Mouse (Mus musculus): Measurements from ENCODE around the gene Gad2. TPM values are rescaled to one million over a fixed set of nuclear protein-coding genes. Genes with fewer than 3 reads are reported as not detected.
A peak's percentile ranks its signal among the peaks of the same experiment; 100 is the strongest.

Gad2 gene
- polyA plus RNA-seq, 1 experiment from 2014 or later, result 0.53 TPM

DNA sequence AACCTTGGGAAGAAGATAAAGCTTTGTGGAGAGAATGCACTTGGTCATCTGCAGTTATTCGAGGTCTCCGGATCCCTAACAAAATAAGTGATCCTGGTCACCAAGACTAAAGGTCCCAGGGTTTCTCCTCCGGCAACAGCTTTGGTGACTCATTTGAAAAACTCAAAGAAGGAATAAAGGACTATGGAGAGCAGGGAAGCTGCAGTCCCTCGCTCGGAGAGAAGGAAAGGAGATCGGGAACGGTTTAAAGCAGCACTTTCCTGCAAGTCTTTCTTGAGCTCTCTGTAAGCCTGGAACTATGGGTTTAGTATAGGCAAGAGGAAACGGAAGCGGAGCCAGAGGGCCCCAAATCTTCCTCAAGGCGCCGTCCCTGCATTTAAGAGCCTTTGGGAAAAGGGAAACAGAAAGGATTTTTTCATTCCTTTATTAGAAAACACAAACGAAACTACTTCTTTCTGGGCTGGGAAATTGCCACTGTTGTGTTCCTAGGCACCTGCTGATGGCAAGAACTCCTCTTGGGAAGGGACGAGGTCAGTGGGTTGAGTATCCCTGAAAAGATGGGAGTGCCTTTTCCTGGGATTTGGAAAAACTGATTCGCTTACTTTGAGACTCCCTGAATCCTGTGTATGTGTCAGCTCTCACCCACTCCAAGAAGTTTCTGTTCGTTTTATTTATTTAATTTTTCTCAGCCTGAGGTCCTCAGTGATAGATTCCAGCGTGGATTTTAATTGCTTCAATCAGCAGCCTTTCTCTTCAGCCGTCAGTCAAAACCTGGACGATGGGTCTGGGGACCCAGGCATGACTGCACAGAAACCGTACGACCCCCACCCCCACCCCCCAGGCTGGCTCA is 802 bp upstream of the Gad2 start:
- H3K36me3 ChIP-seq, result no peaks in the 10 kb centered on the region
- ATAC-seq (replicated peaks; ENCODE audit: insufficient number of reproducible peaks, insufficient read depth, low FRiP score, low read depth), result no peak
- H3K27me3 ChIP-seq, result peaks cover 91% of the 10 kb centered on the region
- peak overlapping the region; percentile 79; the same call in 1 of the 2 replicates for H3K4me2 ChIP-seq
- peaks cover 31% of the 10 kb centered on the region for H3K4me1 ChIP-seq (replicated peaks)
- peak overlapping the region; percentile 47 for H3K4me3 ChIP-seq
- no peak overlapping the region for H3K9ac ChIP-seq
- H3K27ac ChIP-seq, result no peak overlapping the region
- WGBS, result 3% methylated on average over 20 of the region's 20 CpGs
- no peaks in the 10 kb centered on the region for H3K9me3 ChIP-seq (replicated peaks)

GRCm38 (mm10) chr2:22623111-22624070 is 1.4 kb downstream of the Gad2 start:
- H3K9me3 ChIP-seq (replicated peaks), result no peaks in the 10 kb centered on the region
- H3K27ac ChIP-seq, result no peak overlapping the region
- peak overlapping the region; percentile 47 for H3K4me3 ChIP-seq
- H3K27me3 ChIP-seq, result peaks cover 95% of the 10 kb centered on the region
- no peak overlapping the region for H3K9ac ChIP-seq
- WGBS, result under 1% methylated on average over 60 of the region's 60 CpGs
- H3K4me1 ChIP-seq (replicated peaks), result peaks cover 31% of the 10 kb centered on the region
- ATAC-seq (replicated peaks; ENCODE audit: insufficient number of reproducible peaks, insufficient read depth, low FRiP score, low read depth), result no peak
- H3K4me2 ChIP-seq, result peak overlapping the region; percentile 79
- H3K36me3 ChIP-seq, result no peaks in the 10 kb centered on the region

DNA sequence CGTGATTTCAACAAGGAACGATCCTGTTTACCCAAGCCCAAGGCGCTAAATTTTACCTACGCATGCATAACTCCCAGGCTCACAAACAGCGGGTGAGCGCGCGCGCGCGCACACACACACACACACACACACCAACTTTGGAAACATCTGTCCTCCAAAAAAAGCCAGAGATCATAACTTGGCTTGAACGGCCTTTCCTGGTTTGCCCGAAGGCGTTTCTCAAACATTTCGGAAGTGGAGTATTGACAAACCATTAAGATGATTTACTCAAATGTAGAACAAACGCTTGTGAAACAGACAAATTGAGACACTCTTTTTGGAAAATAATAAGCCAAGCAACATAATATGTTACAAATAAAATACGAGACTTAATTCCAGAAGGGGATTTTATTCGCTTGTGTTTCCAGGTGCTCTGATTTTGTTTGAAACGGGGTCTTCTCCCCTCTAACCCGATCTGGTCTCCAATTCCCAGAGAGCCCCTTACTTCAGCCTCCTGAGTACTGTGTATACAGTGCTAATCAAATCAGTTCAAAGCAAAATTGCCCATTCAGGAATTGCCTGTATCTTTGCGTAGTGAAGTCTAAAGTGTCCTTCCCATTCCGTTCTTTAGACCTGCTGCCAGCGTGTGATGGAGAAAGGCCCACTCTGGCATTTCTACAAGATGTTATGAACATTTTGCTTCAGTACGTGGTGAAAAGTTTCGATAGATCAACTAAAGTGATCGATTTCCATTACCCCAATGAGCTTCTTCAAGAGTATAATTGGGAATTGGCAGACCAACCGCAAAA is 2.4 kb downstream of the Gad2 start:
- H3K27me3 ChIP-seq, result peaks cover 87% of the 10 kb centered on the region
- ATAC-seq (replicated peaks; ENCODE audit: insufficient number of reproducible peaks, insufficient read depth, low FRiP score, low read depth), result no peak
- no peaks in the 10 kb centered on the region for H3K9me3 ChIP-seq (replicated peaks)
- no peak overlapping the region for H3K4me3 ChIP-seq
- no peaks in the 10 kb centered on the region for H3K36me3 ChIP-seq
- H3K4me1 ChIP-seq (replicated peaks), result peaks cover 31% of the 10 kb centered on the region
- no peak overlapping the region for H3K9ac ChIP-seq
- H3K4me2 ChIP-seq, result no peak overlapping the region
- no peak overlapping the region for H3K27ac ChIP-seq
- WGBS, result 6% methylated on average over 27 of the region's 27 CpGs

DNA sequence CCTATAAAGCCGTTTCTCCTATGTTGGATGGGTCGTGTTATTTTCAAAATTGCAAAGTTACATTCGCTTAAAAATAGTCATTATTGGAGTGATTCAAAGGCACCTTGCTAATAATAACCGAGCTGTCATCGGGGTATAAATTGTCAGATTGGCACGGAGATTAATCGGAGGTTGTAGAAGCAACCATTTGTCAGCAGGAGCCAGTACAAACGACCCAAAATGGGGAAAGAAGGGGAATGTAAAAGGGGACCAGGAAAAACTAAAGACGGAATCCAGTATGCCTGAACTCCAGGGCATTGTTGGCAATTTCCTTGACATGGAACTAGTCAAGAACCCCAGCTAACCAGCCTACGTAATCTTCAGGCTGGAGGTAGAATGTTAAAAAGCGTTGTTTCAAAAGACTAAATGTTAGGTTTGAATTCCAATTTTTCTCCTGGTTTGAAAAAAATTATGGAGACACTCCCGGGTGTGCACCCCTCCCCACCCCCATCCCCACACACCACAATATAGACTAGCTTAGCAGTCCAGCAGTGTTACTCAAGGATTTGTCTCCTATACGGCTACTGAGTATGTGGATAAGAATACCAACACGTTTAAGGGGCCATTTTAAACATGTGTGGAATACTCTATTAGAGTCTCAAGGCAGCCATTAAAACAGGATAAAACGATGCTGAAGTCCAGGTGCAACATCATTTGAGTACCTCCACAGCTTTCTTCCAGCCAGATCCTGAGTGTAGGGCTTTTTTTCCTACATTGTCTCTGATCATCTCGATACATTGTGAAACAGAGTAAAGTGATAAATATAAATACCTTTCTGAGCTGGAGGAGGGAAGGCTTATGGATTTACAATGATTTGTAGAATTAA is 3.3 kb downstream of the Gad2 start:
- H3K4me1 ChIP-seq (replicated peaks), result peaks cover 31% of the 10 kb centered on the region
- ATAC-seq (replicated peaks; ENCODE audit: insufficient number of reproducible peaks, insufficient read depth, low FRiP score, low read depth), result no peak
- WGBS, result 16% methylated on average over 16 of the region's 16 CpGs
- no peaks in the 10 kb centered on the region for H3K36me3 ChIP-seq
- no peak overlapping the region for H3K9ac ChIP-seq
- H3K27me3 ChIP-seq, result peaks cover 77% of the 10 kb centered on the region
- no peaks in the 10 kb centered on the region for H3K9me3 ChIP-seq (replicated peaks)
- H3K4me3 ChIP-seq, result no peak overlapping the region
- H3K27ac ChIP-seq, result no peak overlapping the region
- no peak overlapping the region for H3K4me2 ChIP-seq

- no peaks in the 10 kb centered on the region for H3K36me3 ChIP-seq
- peaks cover 20% of the 10 kb centered on the region for H3K4me1 ChIP-seq (replicated peaks)
- no peaks in the 10 kb centered on the region for H3K9me3 ChIP-seq (replicated peaks)
- no peak overlapping the region for H3K4me3 ChIP-seq
- H3K4me2 ChIP-seq, result no peak overlapping the region
- 27% methylated on average over 3 of the region's 3 CpGs for WGBS
- no peak for ATAC-seq (replicated peaks; ENCODE audit: insufficient number of reproducible peaks, insufficient read depth, low FRiP score, low read depth)
- H3K27ac ChIP-seq, result no peak overlapping the region
- no peak overlapping the region for H3K9ac ChIP-seq
- peaks cover 59% of the 10 kb centered on the region for H3K27me3 ChIP-seq
Measured at GRCm38 (mm10) chr2:22627147-22627666, 5.2 kb downstream of the Gad2 start.

GRCm38 (mm10) chr2:22627819-22628432 is 5.9 kb downstream of the Gad2 start:
- H3K4me1 ChIP-seq (replicated peaks), result peaks cover 13% of the 10 kb centered on the region
- no peak overlapping the region for H3K4me3 ChIP-seq
- no peak overlapping the region for H3K27ac ChIP-seq
- H3K4me2 ChIP-seq, result no peak overlapping the region
- H3K27me3 ChIP-seq, result peaks cover 52% of the 10 kb centered on the region
- no peaks in the 10 kb centered on the region for H3K36me3 ChIP-seq
- H3K9me3 ChIP-seq (replicated peaks), result no peaks in the 10 kb centered on the region
- 22% methylated on average over 5 of the region's 5 CpGs for WGBS
- H3K9ac ChIP-seq, result no peak overlapping the region
- no peak for ATAC-seq (replicated peaks; ENCODE audit: insufficient number of reproducible peaks, insufficient read depth, low FRiP score, low read depth)

DNA sequence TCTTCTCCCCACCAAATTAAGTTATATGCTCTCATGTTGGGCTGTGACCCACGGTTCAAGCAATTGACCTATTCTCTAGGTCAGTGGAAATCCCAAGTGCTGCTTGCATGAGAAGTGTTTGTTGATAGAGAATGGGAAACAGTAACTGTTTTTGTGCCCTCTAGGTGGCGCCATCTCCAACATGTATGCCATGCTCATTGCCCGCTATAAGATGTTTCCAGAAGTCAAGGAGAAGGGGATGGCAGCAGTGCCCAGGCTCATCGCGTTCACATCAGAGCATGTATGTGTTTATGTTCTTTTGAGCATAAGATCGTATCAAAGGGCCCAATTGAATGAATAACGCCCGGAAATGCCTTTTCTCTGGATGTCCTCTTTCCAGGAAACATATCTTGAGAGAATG is 12.8 kb downstream of the Gad2 start:
- H3K4me3 ChIP-seq, result no peak overlapping the region
- ATAC-seq (replicated peaks; ENCODE audit: insufficient number of reproducible peaks, insufficient read depth, low FRiP score, low read depth), result no peak

GRCm38 (mm10) chr2:22646134-22646533 is 24.1 kb downstream of the Gad2 start:
- no peaks in the 10 kb centered on the region for H3K27me3 ChIP-seq
- no peak for ATAC-seq (replicated peaks; ENCODE audit: insufficient number of reproducible peaks, insufficient read depth, low FRiP score, low read depth)
- no peak overlapping the region for H3K27ac ChIP-seq
- H3K4me2 ChIP-seq, result no peak overlapping the region
- H3K4me3 ChIP-seq, result no peak overlapping the region
- H3K9ac ChIP-seq, result no peak overlapping the region
- no peaks in the 10 kb centered on the region for H3K9me3 ChIP-seq (replicated peaks)
- H3K36me3 ChIP-seq, result no peaks in the 10 kb centered on the region
- WGBS, result 60% methylated on average over 1 of the region's 1 CpGs
- no peaks in the 10 kb centered on the region for H3K4me1 ChIP-seq (replicated peaks)

More for the DNA sequence above, 12.8 kb downstream of the Gad2 start:
- Histone ChIP-seq H3K4me2 (no peak overlapping the region), H3K9ac (no peak overlapping the region), H3K27ac (no peak overlapping the region), H3K9me3 (replicated peaks) (no peaks in the 10 kb centered on the region), H3K27me3 (no peaks in the 10 kb centered on the region), H3K4me1 (replicated peaks) (no peaks in the 10 kb centered on the region), H3K36me3 (no peaks in the 10 kb centered on the region)
- 38% methylated on average over 8 of the region's 8 CpGs for WGBS

DNA sequence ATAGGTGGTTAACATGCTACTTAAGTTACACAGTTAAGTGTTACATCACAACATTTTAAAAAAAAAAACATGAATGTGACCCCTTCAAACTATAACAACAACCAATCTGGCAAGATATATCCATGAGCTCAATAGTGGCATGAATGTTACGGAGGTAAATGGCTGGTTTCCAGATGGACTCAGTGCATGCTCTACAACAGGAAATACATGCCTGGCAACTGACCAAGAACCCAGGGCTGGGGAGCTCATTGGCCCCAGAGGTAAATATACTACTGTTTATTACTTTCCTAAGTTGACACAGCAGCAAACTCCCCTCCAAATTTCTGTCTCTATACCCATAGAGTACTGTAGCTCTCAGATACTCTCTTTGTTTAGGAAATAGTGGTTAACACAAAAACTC is 26.4 kb downstream of the Gad2 start:
- no peaks in the 10 kb centered on the region; the same call in 1 of the 2 replicates for H3K27me3 ChIP-seq
- no peak overlapping the region for H3K4me3 ChIP-seq
- H3K9me3 ChIP-seq (replicated peaks), result no peaks in the 10 kb centered on the region
- H3K4me1 ChIP-seq (replicated peaks), result no peaks in the 10 kb centered on the region
- no peak overlapping the region for H3K4me2 ChIP-seq
- no peak overlapping the region for H3K27ac ChIP-seq
- no peaks in the 10 kb centered on the region for H3K36me3 ChIP-seq
- no peak for ATAC-seq (replicated peaks; ENCODE audit: insufficient number of reproducible peaks, insufficient read depth, low FRiP score, low read depth)
- 52% methylated on average over 1 of the region's 1 CpGs for WGBS
- H3K9ac ChIP-seq, result no peak overlapping the region

- WGBS, result 65% methylated on average over 4 of the region's 4 CpGs
- no peak for ATAC-seq (replicated peaks; ENCODE audit: insufficient number of reproducible peaks, insufficient read depth, low FRiP score, low read depth)
- H3K36me3 ChIP-seq, result no peaks in the 10 kb centered on the region
Measured at GRCm38 (mm10) chr2:22651826-22652225, 29.8 kb downstream of the Gad2 start.

More at GRCm38 (mm10) chr2:22651826-22652225, 29.8 kb downstream of the Gad2 start:
- no peak overlapping the region for H3K4me2 ChIP-seq
- no peak overlapping the region for H3K27ac ChIP-seq
- H3K4me3 ChIP-seq, result no peak overlapping the region
- no peaks in the 10 kb centered on the region; the same call in 1 of the 2 replicates for H3K27me3 ChIP-seq
- no peaks in the 10 kb centered on the region for H3K9me3 ChIP-seq (replicated peaks)
- H3K9ac ChIP-seq, result no peak overlapping the region
- H3K4me1 ChIP-seq (replicated peaks), result no peaks in the 10 kb centered on the region

All from heart, embryonic 15.5 days (tissue).